Mouse (Mus musculus) liver, adult 2 months (tissue): ENCODE data around the gene Oxld1. TPM values are rescaled to one million over a fixed set of nuclear protein-coding genes. Genes with fewer than 3 reads are reported as not detected.
A peak's percentile ranks its signal among the peaks of the same experiment; 100 is the strongest.

Experiments
- DNase-seq: peaks from one replicate; pipeline ENCODE4 v3.0.0-alpha.2; 2011; ENCODE audit warnings: low read depth, low spot score; ENCODE audit errors: extremely low read depth
- H3K27ac ChIP-seq: fragments of 200-500 bp; replicated peaks from 2 replicates; pipeline ENCODE4 v1.5.1; 2012; ENCODE audit warnings: low read depth, mild to moderate bottlenecking, control low read depth, inconsistent platforms, low read length; ENCODE audit not compliant: insufficient read depth
- H3K27me3 ChIP-seq: fragments of 200-500 bp; 2 replicates; pipeline ENCODE4 v1.6.1; 2012; ENCODE audit warnings: mild to moderate bottlenecking, moderate library complexity, low read length, inconsistent platforms; ENCODE audit not compliant: control insufficient read depth, insufficient read depth
- H3K36me3 ChIP-seq: fragments of 200-500 bp; 2 replicates; pipeline ENCODE4 v1.6.1; 2012; ENCODE audit warnings: low read length, inconsistent platforms; ENCODE audit not compliant: control insufficient read depth, insufficient read depth
- H3K4me1 ChIP-seq: fragments of 200-500 bp; 2 replicates; pipeline ENCODE4 v1.6.1; 2011; ENCODE audit warnings: low read length; ENCODE audit not compliant: control insufficient read depth, insufficient read depth
- H3K4me3 ChIP-seq: fragments of 200-500 bp; 2 replicates; pipeline ENCODE4 v1.5.1; 2011; ENCODE audit warnings: low read depth, mild to moderate bottlenecking, control low read depth, low read length, moderate library complexity; ENCODE audit not compliant: insufficient read depth
- H3K79me2 ChIP-seq: fragments of 200-500 bp; 2 replicates; pipeline ENCODE4 v1.6.1; 2012; ENCODE audit warnings: inconsistent platforms, mild to moderate bottlenecking, low read length, moderate library complexity; ENCODE audit not compliant: control insufficient read depth, insufficient read depth
- H3K9ac ChIP-seq: fragments of 200-500 bp; 2 replicates; pipeline ENCODE4 v1.6.1; 2012; ENCODE audit warnings: low read depth, mild to moderate bottlenecking, control low read depth, inconsistent platforms, low read length
- CTCF ChIP-seq: fragments of 200-500 bp; IDR thresholded peaks from 2 replicates; pipeline ENCODE4 v1.5.1; 2011; ENCODE audit warnings: low read depth, low read length, control low read depth
- POLR2A ChIP-seq: fragments of 200-500 bp; IDR thresholded peaks from 2 replicates; pipeline ENCODE4 v1.6.1; 2011; ENCODE audit warnings: low read length, control low read depth; ENCODE audit not compliant: insufficient read depth; ENCODE audit errors: extremely low read depth
- WGBS: fragments of 180-500 bp; shearing (Covaris S2); methylation state at CpG from one replicate; pipeline ENCODE4 v1.1.7; 2018; 5-methylcytosine and 5-hydroxymethylcytosine counted together
- polyA plus RNA-seq: library from polyadenylated mRNA; depleted of rRNA; stranded (reverse); fragments of >200 nt; gene quantifications from 2 replicates; pipeline ENCODE4 v1.2.3, GENCODE M21; 2012
- total RNA-seq: library from RNA; depleted of rRNA; stranded (reverse); fragments of >200 nt; gene quantifications from 2 replicates; pipeline ENCODE4 v1.2.3, GENCODE M21; 2014

Oxld1 gene
- total and polyA plus RNA-seq, 2 experiments = 28.9 to 29.2 TPM

GRCm38 (mm10) chr11:120445475-120445874 is 12.4 kb downstream of the Oxld1 start:
- Histone ChIP-seq H3K79me2 (no peaks in the 10 kb centered on the region), H3K27me3 (no peaks in the 10 kb centered on the region), H3K36me3 (no peaks in the 10 kb centered on the region), H3K9ac (no peak overlapping the region), H3K4me3 (no peak overlapping the region), H3K27ac (no peak overlapping the region), H3K4me1 (peaks cover 9% of the 10 kb centered on the region)
- DNase-seq = no peak
- no peak for TF ChIP-seq CTCF
- TF ChIP-seq POLR2A = no peak
- WGBS = 82% methylated on average over 3 of the region's 3 CpGs

GRCm38 (mm10) chr11:120444106-120444505 is 13.8 kb downstream of the Oxld1 start:
- H3K27ac ChIP-seq = no peak overlapping the region
- H3K36me3 ChIP-seq = no peaks in the 10 kb centered on the region
- no peaks in the 10 kb centered on the region for H3K79me2 ChIP-seq
- no peaks in the 10 kb centered on the region for H3K27me3 ChIP-seq
- H3K4me1 ChIP-seq = peaks cover 9% of the 10 kb centered on the region
- DNase-seq = no peak
- H3K4me3 ChIP-seq = no peak overlapping the region
- WGBS = 82% methylated on average over 6 of the region's 6 CpGs
- no peak for TF ChIP-seq CTCF
- no peak for TF ChIP-seq POLR2A
- H3K9ac ChIP-seq = no peak overlapping the region

DNA sequence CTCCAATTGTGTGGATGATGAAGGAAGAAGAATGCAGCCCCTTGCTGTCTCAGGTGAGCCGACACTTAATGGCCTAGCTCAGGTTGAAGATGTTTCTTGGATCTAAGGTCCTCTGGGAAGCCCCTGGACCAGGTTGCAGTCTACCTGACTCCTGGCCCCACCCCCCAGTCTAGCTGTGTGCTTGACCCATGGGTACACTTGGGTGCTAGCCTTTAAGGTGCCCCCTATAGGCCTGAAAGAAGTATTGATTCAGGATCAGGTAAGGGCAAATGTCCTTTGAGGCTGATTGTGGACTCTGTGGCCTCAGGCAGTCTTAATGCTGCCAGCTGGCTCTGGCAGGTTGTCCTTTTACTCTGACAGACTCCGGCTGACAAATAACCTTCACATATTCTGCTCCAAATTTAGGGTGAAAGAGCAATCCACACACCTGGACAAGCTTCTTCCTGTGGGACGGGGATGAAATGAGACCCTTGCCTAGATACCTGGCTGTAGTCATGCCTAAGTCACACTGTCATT is 15.0 kb downstream of the Oxld1 start:
- no peak overlapping the region for H3K9ac ChIP-seq
- peak; percentile 37 for TF ChIP-seq CTCF
- TF ChIP-seq POLR2A = no peak
- 49% methylated on average over 3 of the region's 3 CpGs for WGBS

DNA sequence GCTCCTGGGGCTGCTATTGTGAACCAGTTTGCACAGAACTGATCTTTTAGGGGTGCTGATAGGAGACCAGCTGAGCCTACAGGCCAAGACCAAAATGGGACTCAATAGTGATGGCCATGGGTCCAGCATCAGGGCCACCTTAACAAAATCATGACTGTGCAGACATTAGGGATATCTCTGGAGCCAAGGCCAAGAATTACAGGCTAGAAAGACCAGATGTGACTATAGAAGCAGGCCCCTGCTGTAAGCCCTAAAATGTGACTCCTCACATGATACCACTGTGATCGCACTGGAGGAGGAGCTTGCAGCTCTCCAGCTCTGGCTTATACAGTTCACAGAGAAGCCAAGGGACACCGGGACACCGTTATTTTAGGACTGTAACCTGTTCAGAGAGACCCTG is 15.5 kb downstream of the Oxld1 start, which contains the start of gene Tspan10:
Tspan10 (plus strand) TSS at position 301 of the 400 bp plus-strand sequence.
- no peak for DNase-seq
- Histone ChIP-seq H3K27me3 (no peaks in the 10 kb centered on the region), H3K4me3 (no peak within 1 kb of the TSS), H3K4me1 (peaks cover 13% of the 10 kb centered on the region), H3K36me3 (no peaks in the 10 kb centered on the region), H3K79me2 (no peaks in the 10 kb centered on the region), H3K27ac (peak within 1 kb of the TSS; percentile 64), H3K9ac (peak within 1 kb of the TSS; percentile 19; the same call in 1 of the 2 replicates)
- 84% methylated on average over 3 of the region's 3 CpGs for WGBS
- TF ChIP-seq POLR2A (no peak), CTCF (no peak)

More for the DNA sequence above, 15.0 kb downstream of the Oxld1 start:
- DNase-seq = peak; percentile 91
- no peaks in the 10 kb centered on the region for H3K27me3 ChIP-seq
- peak overlapping the region; percentile 64 for H3K27ac ChIP-seq
- peaks cover 13% of the 10 kb centered on the region for H3K4me1 ChIP-seq
- no peaks in the 10 kb centered on the region for H3K79me2 ChIP-seq
- no peak overlapping the region for H3K4me3 ChIP-seq
- no peaks in the 10 kb centered on the region for H3K36me3 ChIP-seq

DNA sequence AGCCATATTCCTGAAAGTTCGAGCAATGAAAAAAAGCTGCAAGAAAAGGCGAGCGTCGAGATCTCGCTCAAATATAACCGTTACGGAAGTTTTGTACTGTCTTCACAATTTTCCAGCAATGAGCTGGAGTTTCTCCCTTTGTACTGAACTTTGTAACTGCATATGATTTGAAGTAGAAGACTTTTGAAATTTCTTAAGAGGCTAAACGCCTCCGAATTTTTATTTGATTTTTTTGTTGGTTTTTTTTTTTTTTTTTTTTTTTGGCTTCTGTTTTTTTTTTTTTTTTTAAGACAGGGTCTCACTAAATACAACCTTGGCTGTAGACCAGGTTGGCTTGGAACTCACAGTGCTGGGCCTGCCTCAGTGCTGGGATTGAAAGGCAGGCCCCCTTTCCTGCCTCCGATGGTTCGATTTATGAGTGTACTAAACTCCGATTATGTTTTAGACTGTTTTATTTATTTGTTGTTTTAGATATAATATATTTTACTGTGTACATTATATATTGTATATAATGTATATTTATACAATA is 19.9 kb downstream of the Oxld1 start:
- H3K9ac ChIP-seq = peak overlapping the region; percentile 97
- DNase-seq = peak; percentile 64
- peak overlapping the region; percentile 67 for H3K27ac ChIP-seq
- no peaks in the 10 kb centered on the region for H3K27me3 ChIP-seq
- H3K4me3 ChIP-seq = peak overlapping the region; percentile 96
- TF ChIP-seq POLR2A = no peak
- no peak for TF ChIP-seq CTCF
- peaks cover 19% of the 10 kb centered on the region for H3K4me1 ChIP-seq
- 23% methylated on average over 12 of the region's 12 CpGs for WGBS
- peaks cover 17% of the 10 kb centered on the region for H3K36me3 ChIP-seq
- H3K79me2 ChIP-seq = peaks cover 34% of the 10 kb centered on the region; the same call in 1 of the 2 replicates
